8 mouse cellular contexts compared by ENCODE assay signal in the genomic region with DNA sequence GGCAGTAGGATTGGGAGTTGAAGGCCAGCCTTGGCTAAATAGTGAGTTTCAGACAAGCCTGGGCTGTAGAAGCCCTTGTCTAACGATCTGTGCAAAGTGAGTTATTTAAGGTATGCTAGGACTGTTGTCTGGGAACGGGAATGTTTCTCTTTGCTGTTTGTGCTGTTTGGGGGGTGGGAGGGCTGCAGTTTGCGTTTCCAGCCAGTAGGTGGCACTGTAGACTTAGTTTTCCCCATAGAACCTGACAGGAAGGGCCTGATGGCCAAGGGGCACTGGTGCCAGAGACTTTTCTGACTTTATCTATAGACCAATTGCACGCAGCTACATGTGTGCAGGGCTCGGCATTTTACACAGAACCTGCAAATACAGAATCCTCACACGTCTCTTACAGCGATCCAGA. TPM values are rescaled to one million over a fixed set of nuclear protein-coding genes. Genes with fewer than 3 reads are reported as not detected.
A peak's percentile ranks its signal among the peaks of the same experiment; 100 is the strongest.
DNase-seq lines count a peak whose midpoint lies in the region; TF ChIP-seq lines count a peak whose summit lies in the region.

No protein-coding gene starts in this region.

- DNase-seq in adrenal gland, adult (ENCODE audit: inconsistent age in 2 of 2, low spot score in 1 of 2), result peak; percentile 59 to 91
- no peak for DNase-seq in adrenal gland, adult 8-10 months
- DNase-seq in brain, embryonic 14.5 days (ENCODE audit: low read depth), result peak; percentile 75
- DNase-seq in gastrocnemius, postnatal 10 days, result peak; percentile 63
- peak; percentile 60 to 84 for DNase-seq in kidney, adult 8-10 months
- DNase-seq in lung, adult 18-20 months, result peak; percentile 66 to 72
- peak; percentile 82 for DNase-seq in retina, postnatal 1 day

- no peak overlapping the region for H3ac ChIP-seq in C2C12 (ENCODE audit: control insufficient read depth, insufficient read length, low read depth)

- no peaks in the 10 kb centered on the region for H3K79me3 ChIP-seq in C2C12 (ENCODE audit: low read depth)

- H3K36me3 ChIP-seq in C2C12 (ENCODE audit: control insufficient read depth, insufficient read depth), result peaks cover 16% of the 10 kb centered on the region

- no peak for TF ChIP-seq POLR2A in brain, embryonic 14.5 days (IDR thresholded peaks at IDR 0.05; ENCODE audit: borderline replicate concordance, extremely low read depth, insufficient read depth, insufficient read length, poor library complexity, severe bottlenecking)

- no peaks in the 10 kb centered on the region for H3K79me2 ChIP-seq in C2C12 (ENCODE audit: control insufficient read depth, insufficient read depth)

- H3K27me3 ChIP-seq in C2C12 (ENCODE audit: control insufficient read depth, insufficient read depth, insufficient read length), result no peaks in the 10 kb centered on the region

- H3K4me3 ChIP-seq in C2C12 (ENCODE audit: insufficient read depth, poor library complexity, severe bottlenecking), result no peak overlapping the region

- peak; percentile 15 for TF ChIP-seq CTCF in C2C12 (IDR thresholded peaks at IDR 0.05; ENCODE audit: control insufficient read depth, insufficient read depth, insufficient read length)
- TF ChIP-seq CTCF in brain, embryonic 14.5 days (IDR thresholded peaks at IDR 0.05; ENCODE audit: borderline replicate concordance, extremely low read depth, insufficient read depth, insufficient read length), result peak; percentile 93

TF ChIP-seq in C2C12, 6 proteins besides CTCF, POLR2A, EP300 and RAD21:
- TF ChIP-seq MYOG (IDR thresholded peaks at IDR 0.05; ENCODE audit: control insufficient read depth, extremely low read depth, insufficient read length) (no peak), MAX (IDR thresholded peaks at IDR 0.05) (no peak), FOSL1 (IDR thresholded peaks at IDR 0.05; ENCODE audit: insufficient read depth, low read length, poor library complexity, severe bottlenecking) (no peak), CEBPB (IDR thresholded peaks at IDR 0.05; ENCODE audit: low read depth) (no peak), MYOD1 (IDR thresholded peaks at IDR 0.05; ENCODE audit: control insufficient read depth, insufficient read length, low read depth) (no peak), USF1 (IDR thresholded peaks at IDR 0.05; ENCODE audit: low read depth) (no peak)

RNA-seq across cellular contexts. Expression of a gene that starts 8.4 kb away (rescaled TPM):
- total RNA-seq in adrenal gland, adult 8-10 months (2022), result 10 to 100 TPM; 17.0 to 19.4 (median 18.5) TPM
- polyA plus RNA-seq in C2C12 (2012; fragmentation: generic; extraction: Trizol), result 44.1 TPM
- 37.7 and 56.8 TPM in 2 replicates for polyA plus RNA-seq in brain, embryonic 14.5 days (2012; rRNA removed)
- total RNA-seq in gastrocnemius, postnatal 10 days (2021), result 1 to 10 TPM; 5.6 TPM

RNA-seq across cellular contexts. Expression of a gene that starts 9.4 kb away (rescaled TPM):
- total RNA-seq in adrenal gland, adult 8-10 months (2022), result 1 to 10 TPM; 2.0 to 3.0 (median 2.3) TPM
- 0.54 TPM for polyA plus RNA-seq in C2C12 (2012; fragmentation: generic; extraction: Trizol)
- polyA plus RNA-seq in brain, embryonic 14.5 days (2012; rRNA removed), result 10.0 and 11.9 TPM in 2 replicates
- total RNA-seq in gastrocnemius, postnatal 10 days (2021), result 1 to 10 TPM; 1.6 TPM

RNA-seq across cellular contexts. Expression of a gene that starts 18.0 kb away (rescaled TPM):
- 10 to 100 TPM in 2 of 4 experiments, 1 to 10 TPM in 2; 6.1 to 15.6 (median 9.6) TPM for total RNA-seq in adrenal gland, adult 8-10 months (2022)
- 6.9 TPM for polyA plus RNA-seq in C2C12 (2012; fragmentation: generic; extraction: Trizol)
- 5.9 and 7.5 TPM in 2 replicates for polyA plus RNA-seq in brain, embryonic 14.5 days (2012; rRNA removed)
- 1 to 10 TPM; 4.6 to 5.1 TPM for total RNA-seq in gastrocnemius, postnatal 10 days (2021)

RNA-seq across cellular contexts. Expression of a gene that starts 39.4 kb away (rescaled TPM):
- total RNA-seq in adrenal gland, adult 8-10 months (2022), result 10 to 100 TPM; 39.6 to 62.0 (median 48.8) TPM
- not detected for polyA plus RNA-seq in C2C12 (2012; fragmentation: generic; extraction: Trizol)
- not detected in 2 replicates for polyA plus RNA-seq in brain, embryonic 14.5 days (2012; rRNA removed)
- under 1 TPM in 1 of 2 experiments, not detected in 1; 0.23 TPM for total RNA-seq in gastrocnemius, postnatal 10 days (2021)

RNA-seq across cellular contexts. Expression of a gene that starts 46.8 kb away (rescaled TPM):
- 100 to 1,000 TPM; 135 to 175 (median 167) TPM for total RNA-seq in adrenal gland, adult 8-10 months (2022)
- polyA plus RNA-seq in C2C12 (2012; fragmentation: generic; extraction: Trizol), result 267 TPM
- polyA plus RNA-seq in brain, embryonic 14.5 days (2012; rRNA removed), result 119 and 167 TPM in 2 replicates
- 10 to 100 TPM; 53.3 to 62.3 TPM for total RNA-seq in gastrocnemius, postnatal 10 days (2021)
